Mouse (Mus musculus) forebrain, embryonic 10.5 days (tissue): ENCODE measurements around the gene Dock4. TPM values are rescaled to one million over a fixed set of nuclear protein-coding genes. Genes with fewer than 3 reads are reported as not detected.

ENCODE experiments used
- DNase-seq: peaks from one replicate; pipeline ENCODE4 v3.0.0-alpha.2; 2017; ENCODE audit warnings: low spot score; ENCODE audit errors: extremely low spot score
- H3K27ac ChIP-seq: fragments of 300-500 bp; sonication (generic); 2 replicates; pipeline ENCODE4 v1.5.1; 2016; ENCODE audit warnings: mild to moderate bottlenecking
- H3K27me3 ChIP-seq: fragments of 300-500 bp; sonication (generic); 2 replicates; pipeline ENCODE4 v1.6.1; 2016; ENCODE audit warnings: mild to moderate bottlenecking; ENCODE audit not compliant: poor library complexity, severe bottlenecking
- H3K36me3 ChIP-seq: fragments of 300-500 bp; sonication (generic); replicated peaks from 2 replicates; pipeline ENCODE4 v1.6.1; 2016; ENCODE audit warnings: mild to moderate bottlenecking, moderate library complexity
- H3K4me1 ChIP-seq: fragments of 300-500 bp; sonication (generic); 2 replicates; pipeline ENCODE4 v1.6.1; 2016
- H3K4me3 ChIP-seq: fragments of 300-500 bp; sonication (generic); 2 replicates; pipeline ENCODE4 v1.5.1; 2016; ENCODE audit warnings: mild to moderate bottlenecking, moderate library complexity
- H3K9me3 ChIP-seq: fragments of 300-500 bp; sonication (generic); 2 replicates; pipeline ENCODE4 v1.6.1; 2016; ENCODE audit warnings: mild to moderate bottlenecking, moderate library complexity
- WGBS: fragments of 180-500 bp; shearing (Covaris S2); methylation state at CpG from one replicate; pipeline ENCODE4 v1.1.7; 2016; 5-methylcytosine and 5-hydroxymethylcytosine counted together
- polyA plus RNA-seq: library from polyadenylated mRNA; unstranded; fragments of >200 nt; fragmentation: Nextera tagmentation; extraction: Ambion mirVana; gene quantifications from 2 replicates; pipeline ENCODE4 v1.2.1, GENCODE M21; 2016

The Dock4 gene
- polyA plus RNA-seq, 1 experiment from 2014 or later, result 16.2 TPM

DNA sequence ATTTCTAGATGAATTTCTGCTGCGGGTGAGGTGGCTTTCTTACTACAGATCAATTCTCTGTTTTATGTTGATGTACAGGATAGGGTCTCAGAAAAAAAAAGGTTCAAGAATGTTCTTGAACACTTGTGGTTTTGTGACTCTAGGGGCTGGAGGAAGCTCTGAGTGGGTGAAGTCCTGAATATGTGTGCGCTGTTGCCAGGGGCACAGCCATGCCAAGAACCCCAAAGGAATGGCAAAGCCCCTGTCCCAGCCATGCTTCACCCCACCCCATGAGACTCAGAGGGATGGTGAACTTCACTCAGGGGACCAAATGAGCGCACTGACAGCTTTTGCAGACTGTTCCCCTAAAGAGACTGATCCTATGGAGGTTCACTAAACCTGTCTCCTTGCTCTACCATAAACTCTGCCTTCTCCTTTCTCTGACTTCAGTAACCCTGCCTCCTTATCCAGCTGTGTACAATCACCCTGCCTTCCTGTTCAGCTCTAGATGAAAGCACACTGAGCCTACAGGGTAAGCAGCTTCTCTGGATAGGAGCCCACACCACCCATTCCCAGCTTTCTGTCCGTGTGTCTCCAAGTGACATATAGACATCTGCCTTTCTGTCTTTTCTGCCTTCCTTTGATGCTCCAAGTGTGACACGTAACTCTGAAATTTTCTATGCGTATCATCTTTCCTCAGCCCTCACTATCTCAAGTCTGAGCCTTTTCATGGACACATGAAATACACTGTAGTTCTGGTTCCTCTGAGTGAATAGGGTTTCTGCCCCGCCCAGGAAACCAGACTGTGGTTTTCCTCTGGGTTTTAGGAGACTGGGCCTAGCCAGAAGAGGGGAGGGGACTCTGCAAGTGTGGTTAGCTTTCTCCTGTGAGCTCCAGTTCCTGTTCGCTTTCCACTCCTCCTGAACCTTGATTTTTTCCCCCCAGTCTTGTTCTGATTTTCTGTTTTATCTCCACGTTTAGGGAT, 90.2 kb downstream of the Dock4 start:
- Histone ChIP-seq H3K36me3 (no peaks in the 10 kb centered on the region), H3K4me1 (no peaks in the 10 kb centered on the region), H3K27ac (no peak overlapping the region), H3K4me3 (no peak overlapping the region), H3K27me3 (no peaks in the 10 kb centered on the region), H3K9me3 (no peaks in the 10 kb centered on the region)
- no peak for DNase-seq
- 89% methylated on average over 9 of the region's 9 CpGs for WGBS

GRCm38 (mm10) chr12:40537826-40538225, 92.1 kb downstream of the Dock4 start:
- Histone ChIP-seq H3K4me3 (no peak overlapping the region), H3K27ac (no peak overlapping the region), H3K27me3 (no peaks in the 10 kb centered on the region), H3K9me3 (no peaks in the 10 kb centered on the region), H3K36me3 (no peaks in the 10 kb centered on the region), H3K4me1 (no peaks in the 10 kb centered on the region)
- 88% methylated on average over 1 of the region's 1 CpGs for WGBS
- DNase-seq, result no peak

DNA sequence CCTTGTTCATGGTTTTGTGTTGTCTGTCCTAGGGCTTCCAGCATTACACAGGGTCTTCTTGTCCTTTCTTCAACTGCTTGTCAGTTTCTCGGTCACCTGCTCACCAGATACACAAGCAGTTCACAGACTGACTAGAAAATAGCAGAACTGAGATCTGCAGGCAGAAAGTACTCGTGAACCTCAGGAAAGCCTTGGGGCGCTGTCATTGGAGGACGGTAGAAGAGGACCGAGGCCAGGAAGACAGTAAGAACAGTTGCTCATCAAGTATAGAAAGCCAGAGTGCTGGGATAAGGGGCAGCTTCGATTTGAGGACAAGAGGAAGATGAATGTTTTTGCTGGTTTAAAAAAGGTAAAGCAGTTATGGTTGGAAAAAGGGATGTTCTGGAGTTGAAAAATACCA, 92.6 kb downstream of the Dock4 start:
- no peak for DNase-seq
- whole genome bisulfite sequencing, result 90% methylated on average over 6 of the region's 6 CpGs

GRCm38 (mm10) chr12:40538780-40539179, 93.0 kb downstream of the Dock4 start:
- H3K27ac ChIP-seq, result no peak overlapping the region
- no peak overlapping the region for H3K4me3 ChIP-seq
- no peaks in the 10 kb centered on the region for H3K9me3 ChIP-seq
- DNase-seq, result no peak
- H3K36me3 ChIP-seq, result no peaks in the 10 kb centered on the region
- no peaks in the 10 kb centered on the region for H3K27me3 ChIP-seq
- no peaks in the 10 kb centered on the region for H3K4me1 ChIP-seq
- WGBS, result 91% methylated on average over 6 of the region's 6 CpGs

More for the DNA sequence above, 92.6 kb downstream of the Dock4 start:
- Histone ChIP-seq H3K27ac (no peak overlapping the region), H3K4me1 (no peaks in the 10 kb centered on the region), H3K27me3 (no peaks in the 10 kb centered on the region), H3K9me3 (no peaks in the 10 kb centered on the region), H3K4me3 (no peak overlapping the region), H3K36me3 (no peaks in the 10 kb centered on the region)

- no peak for DNase-seq
- H3K36me3 ChIP-seq, result no peaks in the 10 kb centered on the region
- 92% methylated on average over 3 of the region's 3 CpGs for WGBS
Measured at GRCm38 (mm10) chr12:40544273-40544672, 98.5 kb downstream of the Dock4 start.

DNA sequence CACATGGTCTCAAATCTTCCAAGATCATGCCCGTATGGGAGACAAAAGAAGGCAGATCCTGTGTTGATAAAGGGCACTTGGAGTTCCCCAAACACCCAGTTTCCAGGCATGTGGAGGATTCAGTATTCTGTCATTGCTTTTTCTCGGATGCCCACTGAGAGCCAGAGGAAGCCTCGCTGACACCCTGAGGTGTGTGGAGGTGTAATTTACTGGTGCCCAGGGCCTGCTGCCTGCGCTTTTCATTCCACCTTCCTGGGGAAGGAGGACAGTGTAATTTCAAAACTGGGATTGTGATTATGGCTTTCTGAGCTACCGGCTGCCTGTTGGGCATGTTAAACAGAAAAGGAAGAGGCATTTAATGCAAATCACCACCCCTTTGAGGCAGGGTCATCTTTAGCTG, 101.1 kb downstream of the Dock4 start:
- peaks cover 6% of the 10 kb centered on the region for H3K4me1 ChIP-seq
- no peak overlapping the region for H3K27ac ChIP-seq
- no peaks in the 10 kb centered on the region for H3K9me3 ChIP-seq
- 56% methylated on average over 5 of the region's 5 CpGs for WGBS
- H3K27me3 ChIP-seq, result no peaks in the 10 kb centered on the region
- no peak for DNase-seq
- no peak overlapping the region for H3K4me3 ChIP-seq
- no peaks in the 10 kb centered on the region for H3K36me3 ChIP-seq

More at GRCm38 (mm10) chr12:40544273-40544672, 98.5 kb downstream of the Dock4 start:
- Histone ChIP-seq H3K9me3 (no peaks in the 10 kb centered on the region), H3K4me1 (peaks cover 6% of the 10 kb centered on the region), H3K27ac (no peak overlapping the region), H3K27me3 (no peaks in the 10 kb centered on the region), H3K4me3 (no peak overlapping the region)

DNA sequence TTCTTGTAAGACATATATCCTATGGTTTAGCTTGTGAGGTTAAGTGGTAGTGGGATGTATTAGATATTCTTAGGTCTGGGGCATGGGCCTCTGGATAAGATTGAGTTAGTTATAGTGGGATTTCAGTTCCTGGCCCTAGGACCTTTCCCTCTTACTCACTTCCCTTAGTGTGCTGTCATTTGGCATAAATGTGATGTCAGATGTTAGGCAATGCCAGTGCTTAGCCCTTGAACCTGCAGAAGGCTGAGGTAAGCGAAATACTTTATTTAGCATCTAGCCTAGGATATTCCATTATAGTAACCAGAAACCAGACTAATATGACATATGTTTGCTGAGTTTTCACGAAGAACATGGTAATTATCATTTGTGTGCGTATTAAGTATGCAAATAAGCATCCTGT, 105.6 kb downstream of the Dock4 start:
- Histone ChIP-seq H3K4me3 (no peak overlapping the region), H3K4me1 (peaks cover 6% of the 10 kb centered on the region), H3K9me3 (no peaks in the 10 kb centered on the region), H3K27me3 (no peaks in the 10 kb centered on the region), H3K27ac (no peak overlapping the region), H3K36me3 (no peaks in the 10 kb centered on the region)
- DNase-seq, result no peak
- WGBS, result 94% methylated on average over 3 of the region's 3 CpGs

GRCm38 (mm10) chr12:40552201-40552600, 106.4 kb downstream of the Dock4 start:
- 90% methylated on average over 1 of the region's 1 CpGs for WGBS
- no peak for DNase-seq

GRCm38 (mm10) chr12:40553929-40554328, 108.2 kb downstream of the Dock4 start:
- Histone ChIP-seq H3K27ac (no peak overlapping the region), H3K27me3 (no peaks in the 10 kb centered on the region), H3K4me1 (no peaks in the 10 kb centered on the region), H3K36me3 (no peaks in the 10 kb centered on the region), H3K9me3 (no peaks in the 10 kb centered on the region), H3K4me3 (no peak overlapping the region)
- DNase-seq, result no peak
- 93% methylated on average over 2 of the region's 2 CpGs for WGBS

More at GRCm38 (mm10) chr12:40552201-40552600, 106.4 kb downstream of the Dock4 start:
- Histone ChIP-seq H3K27me3 (no peaks in the 10 kb centered on the region), H3K9me3 (no peaks in the 10 kb centered on the region), H3K4me3 (no peak overlapping the region), H3K27ac (no peak overlapping the region), H3K36me3 (no peaks in the 10 kb centered on the region), H3K4me1 (no peaks in the 10 kb centered on the region)

- 90% methylated on average over 6 of the region's 6 CpGs for WGBS
- no peak overlapping the region for H3K4me3 ChIP-seq
- no peak overlapping the region for H3K27ac ChIP-seq
- no peaks in the 10 kb centered on the region for H3K4me1 ChIP-seq
- H3K9me3 ChIP-seq, result no peaks in the 10 kb centered on the region
- no peak for DNase-seq
- H3K27me3 ChIP-seq, result no peaks in the 10 kb centered on the region
- H3K36me3 ChIP-seq, result no peaks in the 10 kb centered on the region
Measured at GRCm38 (mm10) chr12:40554941-40555511, 109.3 kb downstream of the Dock4 start.

- 83% methylated on average over 3 of the region's 3 CpGs for WGBS
- no peak for DNase-seq
- Histone ChIP-seq H3K9me3 (no peaks in the 10 kb centered on the region), H3K27me3 (no peaks in the 10 kb centered on the region), H3K36me3 (no peaks in the 10 kb centered on the region), H3K27ac (no peak overlapping the region), H3K4me3 (no peak overlapping the region), H3K4me1 (no peaks in the 10 kb centered on the region)
Measured at GRCm38 (mm10) chr12:40558600-40558999, 112.8 kb downstream of the Dock4 start.

GRCm38 (mm10) chr12:40559103-40559502, 113.4 kb downstream of the Dock4 start:
- Histone ChIP-seq H3K4me1 (no peaks in the 10 kb centered on the region), H3K4me3 (no peak overlapping the region), H3K27me3 (no peaks in the 10 kb centered on the region), H3K36me3 (no peaks in the 10 kb centered on the region), H3K9me3 (no peaks in the 10 kb centered on the region), H3K27ac (no peak overlapping the region)
- DNase-seq, result no peak
- 87% methylated on average over 11 of the region's 11 CpGs for WGBS

- H3K4me1 ChIP-seq, result peaks cover 8% of the 10 kb centered on the region
- no peaks in the 10 kb centered on the region for H3K36me3 ChIP-seq
- no peak overlapping the region for H3K4me3 ChIP-seq
- no peaks in the 10 kb centered on the region for H3K27me3 ChIP-seq
- no peak overlapping the region for H3K27ac ChIP-seq
- H3K9me3 ChIP-seq, result no peaks in the 10 kb centered on the region
- 83% methylated on average over 1 of the region's 1 CpGs for WGBS
- DNase-seq, result no peak
Measured at GRCm38 (mm10) chr12:40563703-40564102, 118.0 kb downstream of the Dock4 start.
